Mouse (Mus musculus): ENCODE results near the gene Rpe65. TPM values are rescaled to one million over a fixed set of nuclear protein-coding genes. Genes with fewer than 3 reads are reported as not detected.

Rpe65 gene
- not detected in 2 replicates for polyA plus RNA-seq (2014; fragmentation: Nextera tagmentation; extraction: Ambion mirVana)

- Histone ChIP-seq H3K27ac (ENCODE audit: low read depth, low read length) (no peak within 1 kb of the TSS), H3K36me3 (ENCODE audit: control insufficient read depth, insufficient read depth, low read length) (no peaks in the 10 kb centered on the region), H3K9ac (ENCODE audit: low read depth, low read length) (no peak within 1 kb of the TSS), H3K4me2 (no peak within 1 kb of the TSS), H3K9me3 (replicated peaks; ENCODE audit: control insufficient read depth, low read length) (no peaks in the 10 kb centered on the region), H3K4me3 (ENCODE audit: low read depth, low read length) (no peak within 1 kb of the TSS), H3K4me1 (ENCODE audit: control insufficient read depth, insufficient read depth, low read length) (no peaks in the 10 kb centered on the region), H3K27me3 (ENCODE audit: control insufficient read depth, insufficient read depth, low read length) (no peaks in the 10 kb centered on the region)
- ATAC-seq (replicated peaks; ENCODE audit: insufficient number of reproducible peaks, low FRiP score, low TSS enrichment), result no peak
- WGBS (ENCODE audit: insufficient replicate concordance), result 73% methylated on average over 1 of the region's 1 CpGs
Observed at GRCm38 (mm10) chr3:159598875-159599274, at the start of gene Rpe65. TSS of gene Rpe65 (plus strand) at chr3:159599175.

DNA sequence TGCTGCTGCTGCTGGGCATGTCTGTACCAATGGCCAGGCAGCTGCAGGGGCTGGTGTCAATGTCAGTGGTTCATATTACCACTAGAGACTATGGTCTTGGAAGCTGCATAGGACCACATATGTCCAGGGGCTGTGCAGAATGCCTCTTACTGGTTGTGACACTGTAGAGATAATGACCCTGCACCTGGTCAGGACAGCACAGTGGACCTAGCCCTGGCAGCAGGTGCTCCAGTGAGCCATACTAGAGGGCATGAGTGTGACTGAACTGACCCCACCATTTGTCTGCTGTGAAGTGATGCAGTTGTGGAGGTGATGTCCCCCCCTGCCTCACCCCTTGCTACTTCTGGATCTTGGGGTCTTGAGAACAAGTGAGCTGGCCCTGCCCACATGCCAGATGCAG lies 48.8 kb upstream of the Rpe65 start:
- no peak for ATAC-seq (replicated peaks; ENCODE audit: insufficient number of reproducible peaks, low FRiP score, low TSS enrichment)
- H3K4me1 ChIP-seq (ENCODE audit: control insufficient read depth, insufficient read depth, low read length), result no peaks in the 10 kb centered on the region
- H3K36me3 ChIP-seq (ENCODE audit: control insufficient read depth, insufficient read depth, low read length), result no peaks in the 10 kb centered on the region
- H3K4me2 ChIP-seq, result no peak overlapping the region
- no peak overlapping the region for H3K9ac ChIP-seq (ENCODE audit: low read depth, low read length)
- no peak overlapping the region for H3K4me3 ChIP-seq (ENCODE audit: low read depth, low read length)
- no peaks in the 10 kb centered on the region for H3K27me3 ChIP-seq (ENCODE audit: control insufficient read depth, insufficient read depth, low read length)
- H3K9me3 ChIP-seq (replicated peaks; ENCODE audit: control insufficient read depth, low read length), result no peaks in the 10 kb centered on the region
- H3K27ac ChIP-seq (ENCODE audit: low read depth, low read length), result no peak overlapping the region

DNA sequence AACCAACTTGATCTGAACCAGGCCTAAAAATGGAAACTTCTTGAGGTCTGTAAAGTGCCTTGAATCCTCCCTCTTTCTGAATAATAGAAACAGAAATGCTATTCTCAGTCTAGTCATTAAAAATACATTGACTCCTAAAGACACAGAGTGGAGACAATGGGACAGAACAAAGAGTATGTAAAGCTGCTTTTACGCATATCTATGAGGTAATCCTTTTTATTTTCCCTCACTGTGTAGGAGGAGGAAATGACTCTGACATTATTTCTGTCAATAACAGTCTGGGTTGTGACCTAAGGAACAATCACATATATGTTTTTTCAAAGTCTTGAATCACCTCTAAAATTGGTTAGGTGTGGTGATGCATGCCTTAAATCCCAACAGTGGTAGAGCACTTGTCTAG lies 16.0 kb downstream of the Rpe65 start:
- no peak overlapping the region for H3K9ac ChIP-seq (ENCODE audit: low read depth, low read length)
- no peaks in the 10 kb centered on the region for H3K9me3 ChIP-seq (replicated peaks; ENCODE audit: control insufficient read depth, low read length)
- no peaks in the 10 kb centered on the region for H3K27me3 ChIP-seq (ENCODE audit: control insufficient read depth, insufficient read depth, low read length)
- H3K4me2 ChIP-seq, result no peak overlapping the region
- H3K27ac ChIP-seq (ENCODE audit: low read depth, low read length), result no peak overlapping the region
- no peaks in the 10 kb centered on the region for H3K4me1 ChIP-seq (ENCODE audit: control insufficient read depth, insufficient read depth, low read length)
- WGBS (ENCODE audit: insufficient replicate concordance), result 82% methylated on average over 1 of the region's 1 CpGs
- H3K4me3 ChIP-seq (ENCODE audit: low read depth, low read length), result no peak overlapping the region
- no peak for ATAC-seq (replicated peaks; ENCODE audit: insufficient number of reproducible peaks, low FRiP score, low TSS enrichment)
- H3K36me3 ChIP-seq (ENCODE audit: control insufficient read depth, insufficient read depth, low read length), result no peaks in the 10 kb centered on the region

GRCm38 (mm10) chr3:159621026-159621425 lies 22.1 kb downstream of the Rpe65 start:
- Histone ChIP-seq H3K9ac (ENCODE audit: low read depth, low read length) (no peak overlapping the region), H3K27me3 (ENCODE audit: control insufficient read depth, insufficient read depth, low read length) (no peaks in the 10 kb centered on the region), H3K36me3 (ENCODE audit: control insufficient read depth, insufficient read depth, low read length) (no peaks in the 10 kb centered on the region), H3K4me1 (ENCODE audit: control insufficient read depth, insufficient read depth, low read length) (no peaks in the 10 kb centered on the region), H3K4me2 (no peak overlapping the region), H3K4me3 (ENCODE audit: low read depth, low read length) (no peak overlapping the region), H3K27ac (ENCODE audit: low read depth, low read length) (no peak overlapping the region), H3K9me3 (replicated peaks; ENCODE audit: control insufficient read depth, low read length) (no peaks in the 10 kb centered on the region)
- whole genome bisulfite sequencing (ENCODE audit: insufficient replicate concordance), result 63% methylated on average over 1 of the region's 1 CpGs
- no peak for ATAC-seq (replicated peaks; ENCODE audit: insufficient number of reproducible peaks, low FRiP score, low TSS enrichment)

- 78% methylated on average over 1 of the region's 1 CpGs for WGBS (ENCODE audit: insufficient replicate concordance)
Observed at GRCm38 (mm10) chr3:159624010-159624409, 25.0 kb downstream of the Rpe65 start.

DNA sequence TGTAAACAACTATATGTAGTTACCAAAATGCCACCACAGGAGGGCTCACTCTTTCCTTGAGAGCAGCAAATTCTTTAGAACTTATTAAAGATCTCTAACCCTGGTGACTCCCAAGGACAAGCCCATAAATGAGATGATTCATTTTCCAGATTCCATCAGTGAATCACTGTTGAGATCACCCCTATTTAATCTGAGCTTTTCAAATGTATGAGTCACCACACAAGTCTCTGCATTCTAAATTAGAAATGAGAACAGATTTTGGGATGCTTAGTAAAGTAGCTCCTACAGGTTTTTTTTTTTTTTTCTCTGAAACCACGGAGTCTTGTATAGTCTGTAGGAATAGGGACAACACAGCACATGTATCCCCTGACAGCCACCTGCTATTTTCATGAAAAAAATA lies 61.8 kb downstream of the Rpe65 start:
- Histone ChIP-seq H3K36me3 (ENCODE audit: control insufficient read depth, insufficient read depth, low read length) (no peaks in the 10 kb centered on the region), H3K4me3 (ENCODE audit: low read depth, low read length) (no peak overlapping the region), H3K4me1 (ENCODE audit: control insufficient read depth, insufficient read depth, low read length) (no peaks in the 10 kb centered on the region), H3K4me2 (no peak overlapping the region), H3K27ac (ENCODE audit: low read depth, low read length) (no peak overlapping the region), H3K27me3 (ENCODE audit: control insufficient read depth, insufficient read depth, low read length) (no peaks in the 10 kb centered on the region), H3K9me3 (replicated peaks; ENCODE audit: control insufficient read depth, low read length) (no peaks in the 10 kb centered on the region), H3K9ac (ENCODE audit: low read depth, low read length) (no peak overlapping the region)
- no peak for ATAC-seq (replicated peaks; ENCODE audit: insufficient number of reproducible peaks, low FRiP score, low TSS enrichment)
- WGBS (ENCODE audit: insufficient replicate concordance), result 75% methylated on average over 1 of the region's 1 CpGs

More at GRCm38 (mm10) chr3:159624010-159624409, 25.0 kb downstream of the Rpe65 start:
- Histone ChIP-seq H3K27me3 (ENCODE audit: control insufficient read depth, insufficient read depth, low read length) (no peaks in the 10 kb centered on the region), H3K9ac (ENCODE audit: low read depth, low read length) (no peak overlapping the region), H3K27ac (ENCODE audit: low read depth, low read length) (no peak overlapping the region), H3K4me3 (ENCODE audit: low read depth, low read length) (no peak overlapping the region), H3K4me1 (ENCODE audit: control insufficient read depth, insufficient read depth, low read length) (no peaks in the 10 kb centered on the region), H3K9me3 (replicated peaks; ENCODE audit: control insufficient read depth, low read length) (no peaks in the 10 kb centered on the region), H3K4me2 (no peak overlapping the region), H3K36me3 (ENCODE audit: control insufficient read depth, insufficient read depth, low read length) (no peaks in the 10 kb centered on the region)
- ATAC-seq (replicated peaks; ENCODE audit: insufficient number of reproducible peaks, low FRiP score, low TSS enrichment), result no peak

DNA sequence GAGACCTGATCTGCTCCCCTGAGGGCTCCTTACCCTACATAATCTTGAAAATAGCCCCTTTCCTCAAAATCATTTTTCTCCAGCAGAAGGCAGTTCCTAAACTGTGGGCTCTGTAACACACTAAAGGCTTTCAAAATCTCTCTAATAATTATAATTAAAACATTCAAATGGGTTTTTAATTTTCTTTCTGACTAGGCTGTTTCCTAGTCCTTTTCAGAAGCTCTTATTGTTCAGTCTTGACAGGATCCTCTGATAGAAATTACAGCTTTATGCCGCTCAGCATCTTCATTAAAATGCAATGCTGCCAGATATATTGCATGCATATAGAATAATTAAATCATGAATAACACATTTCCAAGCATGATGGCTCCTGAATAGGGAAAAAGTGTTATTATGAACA lies 64.4 kb downstream of the Rpe65 start:
- H3K4me1 ChIP-seq (ENCODE audit: control insufficient read depth, insufficient read depth, low read length), result no peaks in the 10 kb centered on the region
- no peaks in the 10 kb centered on the region for H3K36me3 ChIP-seq (ENCODE audit: control insufficient read depth, insufficient read depth, low read length)
- no peak overlapping the region for H3K27ac ChIP-seq (ENCODE audit: low read depth, low read length)
- no peaks in the 10 kb centered on the region for H3K27me3 ChIP-seq (ENCODE audit: control insufficient read depth, insufficient read depth, low read length)
- H3K9ac ChIP-seq (ENCODE audit: low read depth, low read length), result no peak overlapping the region
- H3K4me2 ChIP-seq, result no peak overlapping the region
- 85% methylated on average over 1 of the region's 1 CpGs for WGBS (ENCODE audit: insufficient replicate concordance)
- ATAC-seq (replicated peaks; ENCODE audit: insufficient number of reproducible peaks, low FRiP score, low TSS enrichment), result no peak
- no peaks in the 10 kb centered on the region for H3K9me3 ChIP-seq (replicated peaks; ENCODE audit: control insufficient read depth, low read length)
- no peak overlapping the region for H3K4me3 ChIP-seq (ENCODE audit: low read depth, low read length)

Other genes with a start within 250 kb of the Rpe65 start
- gene Depdc1a, start 103.7 kb upstream of the Rpe65 start, polyA plus RNA-seq (2014; fragmentation: Nextera tagmentation; extraction: Ambion mirVana), result 35.1 and 39.4 TPM in 2 replicates
- 128 and 156 TPM in 2 replicates for gene Wls, start 240.5 kb downstream of the Rpe65 start, polyA plus RNA-seq (2014; fragmentation: Nextera tagmentation; extraction: Ambion mirVana)